Mouse (Mus musculus) left cerebral cortex, adult 8-10 months (tissue): Measurements from ENCODE around the gene Tbx5. TPM values are rescaled to one million over a fixed set of nuclear protein-coding genes. Genes with fewer than 3 reads are reported as not detected.

Experiments
- DNase-seq, 2 experiments: peaks; one replicate each; pipeline ENCODE4 v3.0.0; 2022; ENCODE audit warnings: low spot score in 2 of 2
- total RNA-seq, 4 experiments: library from RNA; stranded (reverse); gene quantifications; 2 replicates each; pipeline ENCODE4 v1.2.4; 2022

Gene Tbx5
- total RNA-seq, 4 experiments from 2014 or later = not detected

GRCm38 (mm10) chr5:119810994-119811690 is 21.3 kb upstream of the Tbx5 start:
- no peak for DNase-seq

DNA sequence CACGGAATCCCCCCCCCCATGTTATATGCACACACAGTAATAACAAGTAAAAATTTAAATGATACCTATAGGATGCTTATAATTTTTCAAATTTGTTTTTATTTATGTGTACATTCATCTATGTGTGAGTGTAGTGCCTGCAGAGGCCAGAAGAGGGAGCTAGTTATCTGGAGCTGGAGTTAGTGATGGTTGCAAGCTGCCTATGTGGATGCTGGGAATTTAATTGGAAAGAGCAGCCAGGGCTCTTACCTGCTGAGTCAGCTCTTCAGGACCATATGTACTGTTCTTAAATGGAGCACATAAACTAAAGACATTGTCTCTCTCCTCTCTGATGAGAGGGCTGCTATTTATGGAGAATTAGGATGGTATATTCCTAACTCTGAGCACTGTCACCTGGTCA is 17.2 kb upstream of the Tbx5 start:
- no peak for DNase-seq

GRCm38 (mm10) chr5:119820452-119820851 is 12.0 kb upstream of the Tbx5 start:
- DNase-seq = no peak

DNA sequence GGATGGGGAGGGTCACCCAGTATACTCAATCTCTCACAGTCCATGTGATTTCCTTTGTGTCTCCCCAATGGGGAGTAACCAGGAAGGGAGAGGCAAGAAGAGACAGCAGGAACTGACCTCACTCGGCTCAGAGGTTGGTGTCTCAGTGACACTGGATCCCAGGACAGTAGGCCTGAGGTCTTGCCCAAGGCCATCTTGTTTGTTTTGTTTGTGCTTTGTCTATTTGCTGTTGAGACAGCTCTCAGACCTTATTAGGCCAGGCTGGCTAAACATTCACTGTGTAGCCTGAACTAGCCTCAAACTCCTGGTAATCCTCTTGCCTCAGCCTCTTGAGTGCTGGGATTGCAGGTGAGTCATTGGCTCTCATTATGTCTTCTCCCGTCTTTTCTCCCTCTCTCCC is 11.0 kb upstream of the Tbx5 start:
- no peak for DNase-seq

- DNase-seq = no peak
These were observed 5.1 kb upstream of the Tbx5 start for GRCm38 (mm10) chr5:119827341-119827740.

DNA sequence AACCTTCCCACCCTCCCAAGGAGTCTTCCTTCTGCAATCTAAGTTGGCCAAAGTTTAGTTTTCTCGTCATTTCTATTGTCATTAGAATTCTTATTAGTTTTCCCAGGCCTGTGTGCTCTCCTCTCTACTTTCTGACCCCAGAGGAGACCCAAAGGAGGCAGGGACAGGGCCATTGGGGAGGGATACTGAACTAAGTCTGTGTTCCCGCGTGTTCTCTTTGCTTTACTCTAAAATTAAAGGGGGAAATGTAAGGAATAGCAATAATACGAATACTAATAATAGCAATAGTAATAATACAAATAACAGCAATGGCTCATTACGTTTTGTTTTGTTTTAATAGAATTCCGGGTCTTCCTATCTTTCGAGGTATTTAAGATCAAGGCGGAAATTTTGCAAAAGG is 1.9 kb upstream of the Tbx5 start:
- no peak for DNase-seq

GRCm38 (mm10) chr5:119831201-119831771 is 1.2 kb upstream of the Tbx5 start:
- DNase-seq = no peak

GRCm38 (mm10) chr5:119831791-119832478 is 533 bp upstream of the Tbx5 start:
- DNase-seq = no peak

DNA sequence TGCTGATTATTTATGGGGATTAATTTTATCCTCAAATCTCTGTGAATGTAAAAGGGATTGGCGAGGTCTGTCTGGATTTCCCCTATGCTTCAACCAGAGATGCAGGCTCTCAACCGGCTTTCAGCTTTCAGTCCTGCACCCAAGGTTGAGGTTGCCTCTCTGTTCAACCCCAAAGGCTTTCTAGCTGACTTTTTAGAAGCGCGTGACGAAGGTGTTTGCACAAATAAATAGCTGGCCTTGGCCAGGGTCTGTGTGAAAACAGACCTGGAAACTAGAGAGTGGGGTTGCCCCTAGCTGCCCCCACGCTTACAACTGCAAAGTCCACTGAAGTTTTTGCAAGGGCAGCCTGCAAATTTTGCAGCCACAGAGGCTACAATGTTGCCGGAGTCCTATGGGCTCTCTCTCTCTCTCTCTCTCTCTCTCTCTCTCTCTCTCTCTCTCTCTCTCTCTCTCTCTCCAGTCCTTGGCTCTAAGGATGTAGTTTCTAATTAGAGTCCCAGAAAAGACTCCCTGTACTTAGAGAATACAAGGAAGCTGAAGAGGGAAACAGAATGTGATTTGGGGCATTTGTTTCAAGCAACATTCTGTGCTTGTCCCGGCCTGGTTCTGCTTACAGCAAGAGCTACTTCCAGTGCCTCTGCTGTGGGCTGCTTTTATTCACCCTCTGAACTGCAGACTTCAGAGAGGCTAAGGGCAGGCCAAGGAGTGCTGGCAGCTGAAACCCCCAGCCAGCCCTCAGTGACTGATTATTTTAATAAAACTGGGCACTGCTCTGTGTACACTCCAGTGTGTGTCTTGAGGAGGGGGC is 959 bp downstream of the Tbx5 start:
- DNase-seq = no peak

GRCm38 (mm10) chr5:119834031-119834403 is 1.5 kb downstream of the Tbx5 start:
- no peak for DNase-seq

DNA sequence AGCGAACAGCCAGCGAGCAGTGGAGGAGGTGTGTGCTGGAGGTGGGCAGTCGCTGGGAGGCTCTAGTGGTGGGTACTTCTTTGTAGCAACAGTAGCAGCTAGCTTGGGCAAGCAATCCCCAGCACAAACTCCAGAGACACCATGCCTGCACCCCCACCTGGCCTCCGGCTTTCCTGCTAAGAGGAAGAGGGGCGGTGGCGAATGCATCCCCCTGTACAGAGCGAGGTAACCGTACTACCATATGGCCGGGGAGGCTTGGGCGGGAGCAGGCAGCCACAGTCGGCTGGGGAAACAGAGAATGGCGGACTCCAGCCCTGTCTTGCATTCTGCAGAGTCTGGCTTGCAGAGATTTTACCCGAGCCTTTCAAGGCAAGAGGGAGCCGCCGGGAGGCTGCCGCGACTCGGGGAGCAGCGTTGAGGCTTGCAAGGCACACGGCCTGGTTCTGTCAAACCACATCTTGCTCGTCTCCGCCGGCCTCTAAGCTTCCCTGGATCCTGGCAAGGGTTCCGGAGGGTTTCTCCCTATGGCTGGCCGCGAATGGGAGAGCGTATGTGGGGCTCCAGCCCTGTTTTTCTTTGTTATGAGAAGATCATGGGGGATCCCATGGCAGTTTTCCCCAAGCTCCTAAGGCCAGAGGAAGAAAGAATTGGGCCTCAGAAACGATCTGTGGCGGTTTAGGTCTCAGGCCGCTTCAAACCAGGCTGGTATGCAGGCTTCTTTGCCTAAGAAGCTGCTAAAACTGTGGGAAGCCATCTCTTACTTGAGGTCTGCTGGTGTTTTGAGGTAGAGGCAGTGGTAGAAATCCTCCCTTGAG is 2.8 kb downstream of the Tbx5 start:
- DNase-seq = no peak

DNA sequence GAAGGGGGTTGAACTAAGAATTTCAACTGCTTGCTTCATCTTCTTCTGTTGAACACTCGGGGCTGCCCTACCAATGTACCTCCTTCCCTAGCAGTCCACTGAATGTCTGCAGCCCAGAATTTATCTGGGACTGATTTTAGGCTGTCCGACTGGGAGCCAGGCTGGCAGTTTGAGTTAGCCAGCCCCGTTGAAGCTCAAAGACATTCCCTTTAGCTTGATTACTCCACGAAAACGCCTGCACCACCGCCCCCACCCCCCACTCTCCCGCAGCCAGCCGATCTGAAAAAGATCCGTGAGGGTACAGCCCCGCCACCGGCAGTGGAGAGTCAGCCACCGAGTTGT is 3.4 kb downstream of the Tbx5 start:
- no peak for DNase-seq

DNA sequence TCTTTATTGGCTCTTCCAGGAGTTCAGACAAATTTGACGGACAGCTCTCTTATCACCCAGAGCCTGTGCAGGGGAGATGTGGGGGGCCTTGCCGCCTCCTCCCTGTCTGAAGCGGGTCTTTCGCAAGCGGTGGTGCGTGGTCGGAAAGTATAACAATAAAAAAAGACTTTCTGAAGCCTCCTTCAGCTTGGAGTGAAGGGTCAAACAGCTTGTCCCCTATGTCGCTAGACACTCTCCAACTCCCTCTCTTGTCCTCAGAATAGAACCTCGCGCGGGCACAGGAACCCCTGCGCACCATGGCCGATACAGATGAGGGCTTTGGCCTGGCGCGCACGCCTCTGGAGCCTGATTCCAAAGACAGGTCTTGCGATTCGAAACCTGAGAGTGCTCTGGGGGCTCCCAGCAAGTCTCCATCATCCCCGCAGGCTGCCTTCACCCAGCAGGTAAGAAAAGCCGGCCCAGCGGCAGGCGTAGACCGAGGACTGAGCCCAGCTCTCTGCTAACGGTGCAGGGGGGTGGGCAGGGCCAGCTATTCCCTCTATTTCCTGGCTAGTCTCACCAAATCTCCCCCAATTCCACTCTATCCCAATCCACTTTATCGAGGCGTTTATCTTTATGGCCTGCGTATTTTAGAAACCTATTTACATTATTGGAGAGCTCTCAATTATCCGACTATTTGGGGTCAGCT is 4.3 kb downstream of the Tbx5 start:
- DNase-seq = no peak

DNA sequence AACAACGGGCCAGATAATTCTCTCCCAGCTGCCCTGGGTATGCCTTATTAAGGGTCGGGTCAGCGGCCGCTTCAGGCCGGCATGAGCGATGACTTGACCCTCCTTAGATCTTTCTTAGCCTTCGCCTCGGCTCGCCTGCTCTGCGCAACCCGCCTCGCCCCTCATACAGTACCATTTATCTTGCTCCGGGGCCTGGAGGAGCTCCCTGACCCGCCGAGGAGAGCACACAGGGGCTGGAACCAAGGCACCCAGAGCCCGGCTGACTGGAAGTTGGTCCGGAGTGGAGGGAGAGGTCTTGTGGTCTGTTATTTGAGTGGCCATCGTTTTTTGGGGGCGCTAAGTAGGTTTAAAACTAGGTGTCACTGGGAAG is 4.8 kb downstream of the Tbx5 start:
- no peak for DNase-seq

DNA sequence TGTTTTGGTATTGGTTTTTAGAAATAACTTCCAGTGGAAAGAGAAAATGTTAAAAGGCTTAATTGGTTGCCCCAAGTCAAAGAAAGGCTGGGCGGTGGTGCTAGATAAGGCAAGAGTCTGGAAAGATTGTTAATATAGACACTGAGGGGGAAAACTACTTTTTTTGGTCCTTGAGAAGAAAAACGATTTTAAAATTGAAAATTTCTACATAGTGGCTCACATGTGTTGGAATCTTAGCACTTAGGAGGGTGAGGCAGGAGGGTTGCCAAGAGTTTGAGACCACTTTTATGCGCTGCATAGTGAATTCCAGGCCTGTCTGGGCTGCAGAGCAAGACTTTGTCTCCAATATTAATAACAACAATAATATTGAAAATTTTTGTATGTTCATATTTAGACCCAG is 5.4 kb downstream of the Tbx5 start:
- DNase-seq = no peak

- DNase-seq = no peak
These were observed 6.0 kb downstream of the Tbx5 start for GRCm38 (mm10) chr5:119838441-119838840.

- DNase-seq = no peak
These were observed 6.7 kb downstream of the Tbx5 start for GRCm38 (mm10) chr5:119839156-119839555.

DNA sequence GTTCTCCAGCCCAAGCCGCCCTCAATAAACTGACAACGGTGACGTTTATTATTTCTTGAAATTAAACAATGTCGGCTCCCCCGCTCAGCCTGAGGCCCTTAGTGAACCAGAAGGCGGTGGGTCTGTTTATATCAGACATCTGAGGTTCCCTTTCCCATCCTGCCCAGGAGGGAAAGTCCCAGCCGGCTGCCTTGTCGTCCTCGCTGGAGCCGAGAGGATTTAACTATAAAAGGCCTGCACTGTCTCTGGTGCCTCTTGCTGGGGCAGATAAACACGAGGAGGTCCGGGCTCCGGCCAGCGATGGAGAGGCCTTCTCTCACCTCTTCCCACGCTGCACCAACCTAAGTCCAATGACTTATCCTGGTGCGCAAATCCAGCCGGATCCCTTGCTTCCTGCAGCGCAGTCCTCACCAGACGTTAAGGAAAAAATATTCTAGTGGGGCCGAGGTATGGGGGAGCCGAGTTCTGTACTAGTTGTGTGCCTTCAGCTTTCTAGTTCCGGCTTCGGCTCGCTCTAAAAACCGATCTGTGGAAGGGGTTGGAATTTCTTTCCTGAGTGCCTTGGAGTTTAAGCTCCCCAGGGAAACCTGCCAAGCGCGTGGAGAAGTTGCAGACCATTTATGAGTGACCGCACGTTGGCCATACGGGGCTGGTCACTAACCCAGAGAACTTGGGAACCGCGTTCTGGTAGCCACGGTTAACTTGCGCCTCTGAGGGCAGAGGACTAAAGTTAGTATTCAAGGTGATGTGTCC is 7.3 kb downstream of the Tbx5 start:
- no peak for DNase-seq

DNA sequence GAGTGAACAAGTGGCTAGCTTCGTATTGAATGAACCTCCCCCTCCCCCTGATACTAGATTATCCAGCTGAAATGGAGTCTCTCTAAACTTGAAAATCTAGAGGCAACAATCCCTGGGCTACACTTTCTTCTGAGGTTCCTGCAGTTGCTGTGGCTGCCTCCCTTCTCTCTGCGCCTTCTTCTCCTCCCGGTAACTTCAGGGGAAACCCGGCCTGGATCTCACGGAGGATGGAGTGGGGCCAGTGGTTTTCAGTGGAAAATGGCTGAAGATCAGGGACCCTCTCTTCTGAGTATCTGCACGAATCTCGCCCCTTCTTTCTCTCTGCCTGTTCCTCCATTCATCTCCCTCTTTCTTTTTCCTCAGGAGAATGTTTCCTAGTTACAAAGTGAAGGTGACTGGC is 7.9 kb downstream of the Tbx5 start:
- DNase-seq = no peak
